Mouse (Mus musculus) cortical plate, adult 2 months (tissue): ENCODE data around the gene Porcn. TPM values are rescaled to one million over a fixed set of nuclear protein-coding genes. Genes with fewer than 3 reads are reported as not detected.

Experiments
- H3K27ac ChIP-seq: fragments of 200-500 bp; 2 replicates; pipeline ENCODE4 v1.5.1; 2012; ENCODE audit warnings: low read length, control low read depth, inconsistent platforms; ENCODE audit not compliant: insufficient read depth
- H3K4me1 ChIP-seq: fragments of 200-500 bp; 2 replicates; pipeline ENCODE4 v1.6.1; 2011; ENCODE audit warnings: low read length; ENCODE audit not compliant: control insufficient read depth, insufficient read depth
- H3K4me3 ChIP-seq: fragments of 200-500 bp; 2 replicates; pipeline ENCODE4 v1.5.1; 2011; ENCODE audit warnings: mild to moderate bottlenecking, low read length, control low read depth; ENCODE audit not compliant: insufficient read depth
- CTCF ChIP-seq: fragments of 200-500 bp; IDR thresholded peaks from 2 replicates; pipeline ENCODE4 v1.5.1; 2011; ENCODE audit warnings: mild to moderate bottlenecking, control low read depth, low read length; ENCODE audit not compliant: insufficient read depth; ENCODE audit errors: extremely low read depth
- POLR2A ChIP-seq: fragments of 200-500 bp; IDR thresholded peaks from 2 replicates; pipeline ENCODE4 v1.6.1; 2011; ENCODE audit warnings: mild to moderate bottlenecking, low read length, control low read depth; ENCODE audit not compliant: insufficient read depth; ENCODE audit errors: extremely low read depth
- polyA plus RNA-seq: library from polyadenylated mRNA; depleted of rRNA; stranded (reverse); fragments of >200 nt; gene quantifications from 2 replicates; pipeline ENCODE4 v1.2.3, GENCODE M21; 2012

Gene Porcn
- polyA plus RNA-seq, 1 experiment, result 129 TPM

- no peak overlapping the region for H3K4me3 ChIP-seq
- TF ChIP-seq POLR2A, result no peak
- TF ChIP-seq CTCF, result no peak
- no peaks in the 10 kb centered on the region for H3K4me1 ChIP-seq
- no peak overlapping the region for H3K27ac ChIP-seq
These were observed 30.4 kb upstream of the Porcn start for GRCm38 (mm10) chrX:8236704-8237103.

- no peak overlapping the region for H3K27ac ChIP-seq
- H3K4me3 ChIP-seq, result no peak overlapping the region
- no peaks in the 10 kb centered on the region for H3K4me1 ChIP-seq
- no peak for TF ChIP-seq CTCF
- TF ChIP-seq POLR2A, result no peak
These were observed 27.3 kb upstream of the Porcn start for GRCm38 (mm10) chrX:8233602-8234001.

- Histone ChIP-seq H3K4me1 (no peaks in the 10 kb centered on the region), H3K27ac (no peak overlapping the region), H3K4me3 (no peak overlapping the region)
- TF ChIP-seq CTCF, result no peak
- no peak for TF ChIP-seq POLR2A
These were observed 23.9 kb upstream of the Porcn start for GRCm38 (mm10) chrX:8230272-8230671.

- Histone ChIP-seq H3K27ac (peak overlapping the region; percentile 55), H3K4me1 (peaks cover 4% of the 10 kb centered on the region), H3K4me3 (no peak overlapping the region)
- TF ChIP-seq POLR2A, result no peak
These were observed 17.1 kb upstream of the Porcn start for GRCm38 (mm10) chrX:8223473-8223872.

- Histone ChIP-seq H3K4me1 (peaks cover 4% of the 10 kb centered on the region), H3K4me3 (no peak overlapping the region), H3K27ac (peak overlapping the region; percentile 55)
- TF ChIP-seq CTCF (no peak), POLR2A (no peak)
These were observed 16.5 kb upstream of the Porcn start for GRCm38 (mm10) chrX:8222678-8223421.

GRCm38 (mm10) chrX:8222296-8222677 lies 16.0 kb upstream of the Porcn start:
- Histone ChIP-seq H3K4me1 (peaks cover 5% of the 10 kb centered on the region), H3K27ac (peak overlapping the region; percentile 55; the same call in 1 of the 2 replicates), H3K4me3 (no peak overlapping the region)
- no peak for TF ChIP-seq CTCF
- TF ChIP-seq POLR2A, result no peak

GRCm38 (mm10) chrX:8219651-8220050 lies 13.3 kb upstream of the Porcn start:
- Histone ChIP-seq H3K27ac (no peak overlapping the region), H3K4me3 (no peak overlapping the region), H3K4me1 (peaks cover 5% of the 10 kb centered on the region)
- TF ChIP-seq CTCF (no peak), POLR2A (no peak)

GRCm38 (mm10) chrX:8218114-8218513 lies 11.8 kb upstream of the Porcn start:
- Histone ChIP-seq H3K4me1 (peaks cover 3% of the 10 kb centered on the region), H3K4me3 (no peak overlapping the region), H3K27ac (peak overlapping the region; percentile 46)
- TF ChIP-seq POLR2A (no peak), CTCF (no peak)

- Histone ChIP-seq H3K4me3 (no peak overlapping the region), H3K4me1 (peaks cover 1% of the 10 kb centered on the region; the same call in 1 of the 2 replicates), H3K27ac (no peak overlapping the region)
- TF ChIP-seq CTCF (no peak), POLR2A (no peak)
These were observed 11.1 kb upstream of the Porcn start for GRCm38 (mm10) chrX:8217383-8217782.

- Histone ChIP-seq H3K4me3 (no peak overlapping the region), H3K4me1 (no peaks in the 10 kb centered on the region), H3K27ac (no peak overlapping the region)
- no peak for TF ChIP-seq CTCF
- no peak for TF ChIP-seq POLR2A
These were observed 5.3 kb upstream of the Porcn start for GRCm38 (mm10) chrX:8211490-8212207.
